Mouse (Mus musculus) mesoderm, embryonic 11.5 days (tissue): ENCODE data around the gene Mapk10.
"Not testable (repeated sequence)": the region's sequence is repeated elsewhere in the genome, so short reads cannot be mapped to it uniquely, and the experiment has no call there.

Experiments used
- DNase-seq: peaks from one replicate; pipeline ENCODE4 v3.0.0-alpha.2; 2012; ENCODE audit warnings: low read depth, low spot score

Mapk10 gene

GRCm38 (mm10) chr5:102974400-102974799 is 236.7 kb downstream of the Mapk10 start:
- no peak for DNase-seq

DNA sequence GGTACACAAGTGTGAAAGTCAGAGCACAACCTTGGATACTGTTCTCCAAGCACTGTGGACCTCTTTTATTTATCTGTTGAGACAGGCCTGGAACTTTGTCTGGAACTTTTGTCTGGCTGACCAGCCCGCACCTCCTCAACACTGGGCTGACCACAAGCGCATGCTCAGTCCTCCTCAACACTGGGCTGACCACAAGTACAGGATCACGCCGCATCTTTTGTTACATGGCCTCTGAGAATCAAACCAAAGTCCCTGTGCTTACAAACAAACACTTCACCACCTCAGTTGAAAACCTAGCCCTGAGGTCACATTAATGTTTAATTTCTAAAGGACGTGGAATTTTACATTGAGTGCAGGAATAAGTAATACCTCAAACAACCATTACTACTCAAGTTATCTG is 246.7 kb downstream of the Mapk10 start:
- DNase-seq: no peak

DNA sequence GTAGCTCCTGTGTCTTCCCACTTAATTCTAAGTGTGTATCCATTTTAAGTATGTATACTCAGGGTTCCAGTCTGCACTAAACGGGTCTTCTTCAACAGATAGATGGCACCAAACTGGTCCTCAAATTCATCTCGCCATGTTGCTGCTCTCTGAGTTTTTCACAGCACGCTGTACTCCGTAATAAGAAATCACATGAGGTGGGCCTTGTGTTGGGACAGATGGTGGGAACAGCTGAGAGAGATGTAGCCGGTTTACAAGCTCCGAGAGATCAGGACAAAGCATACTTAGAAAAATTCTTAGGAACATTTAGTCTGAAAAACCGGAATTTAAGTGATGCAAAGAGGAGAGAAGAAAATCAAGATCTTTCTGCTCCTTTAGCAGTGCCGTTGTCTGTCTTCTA is 257.7 kb downstream of the Mapk10 start:
- no peak for DNase-seq

DNA sequence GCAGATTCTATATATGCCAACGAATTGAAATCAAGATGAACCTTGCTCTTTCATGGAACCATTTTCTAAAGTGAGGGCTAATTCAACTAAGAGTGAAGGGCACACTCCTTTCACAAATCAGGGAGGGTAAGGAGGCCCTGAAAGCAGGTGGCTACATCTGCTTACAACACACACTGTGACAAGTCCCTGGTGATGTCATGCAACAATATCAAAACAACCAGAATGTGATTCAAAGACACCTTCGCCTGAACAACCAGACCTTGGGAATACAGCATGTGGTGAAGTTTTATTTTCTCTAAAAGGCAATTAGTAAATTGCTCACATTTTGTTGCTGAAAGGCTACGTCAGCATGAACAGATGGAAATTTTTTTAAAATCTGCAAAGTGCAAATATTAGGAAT is 258.2 kb downstream of the Mapk10 start:
- DNase-seq: no peak

DNA sequence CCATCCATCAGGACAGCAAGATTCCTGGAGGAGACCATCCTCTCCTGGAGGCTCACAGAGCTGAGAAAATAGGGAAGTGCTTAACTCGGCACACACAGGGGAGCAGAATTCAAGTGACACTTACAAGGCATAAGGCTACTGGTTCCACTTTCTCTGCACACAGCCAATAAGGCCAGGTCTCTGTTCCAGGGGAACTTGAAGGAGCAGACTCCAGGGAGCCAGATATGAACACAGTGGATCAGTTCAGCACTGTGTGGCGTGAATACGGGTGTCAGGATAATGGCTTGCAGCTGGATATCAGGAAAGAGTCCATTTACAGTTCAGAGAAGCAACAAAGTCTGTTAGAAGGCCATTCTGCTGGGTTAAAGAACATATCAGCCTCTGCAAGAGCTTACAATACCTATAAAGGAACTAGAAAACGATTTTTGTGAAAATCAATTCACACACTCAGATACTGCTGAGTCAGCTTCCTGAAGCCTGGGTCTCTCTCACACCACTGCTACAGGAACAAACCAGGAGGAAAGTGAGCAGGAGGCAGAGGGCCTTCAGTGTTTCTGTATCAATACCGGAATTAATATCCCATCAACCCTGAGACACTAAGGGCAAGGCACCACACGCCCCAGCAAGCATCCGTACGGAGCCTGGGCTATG is 263.9 kb downstream of the Mapk10 start:
- DNase-seq: no peak

DNA sequence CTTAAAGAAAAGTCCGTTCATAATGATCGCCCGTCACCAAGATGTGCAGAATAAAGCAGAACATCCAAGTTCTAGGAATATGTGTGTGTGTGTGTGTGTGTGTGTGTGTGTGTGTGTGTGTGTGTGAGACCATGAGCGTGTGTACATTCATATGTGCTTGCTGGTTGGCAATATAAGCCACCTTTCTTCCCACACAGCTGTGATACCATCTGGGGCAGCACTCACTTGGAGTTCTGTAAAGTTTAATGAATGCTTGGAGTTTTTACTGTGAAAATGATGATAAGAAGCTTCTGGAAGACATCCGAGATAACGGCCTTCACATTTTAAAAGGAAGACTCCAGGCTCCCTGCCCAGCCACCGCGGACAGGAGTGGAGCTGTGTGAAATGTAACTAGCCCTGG is 264.5 kb downstream of the Mapk10 start:
- no peak for DNase-seq

GRCm38 (mm10) chr5:102943864-102944630 is 267.1 kb downstream of the Mapk10 start:
- DNase-seq: not testable (repeated sequence)

GRCm38 (mm10) chr5:102930161-102930560 is 281.0 kb downstream of the Mapk10 start:
- no peak for DNase-seq

GRCm38 (mm10) chr5:102926786-102927185 is 284.3 kb downstream of the Mapk10 start:
- DNase-seq: no peak

- no peak for DNase-seq
Measured at GRCm38 (mm10) chr5:102920199-102920598, 290.9 kb downstream of the Mapk10 start.

DNA sequence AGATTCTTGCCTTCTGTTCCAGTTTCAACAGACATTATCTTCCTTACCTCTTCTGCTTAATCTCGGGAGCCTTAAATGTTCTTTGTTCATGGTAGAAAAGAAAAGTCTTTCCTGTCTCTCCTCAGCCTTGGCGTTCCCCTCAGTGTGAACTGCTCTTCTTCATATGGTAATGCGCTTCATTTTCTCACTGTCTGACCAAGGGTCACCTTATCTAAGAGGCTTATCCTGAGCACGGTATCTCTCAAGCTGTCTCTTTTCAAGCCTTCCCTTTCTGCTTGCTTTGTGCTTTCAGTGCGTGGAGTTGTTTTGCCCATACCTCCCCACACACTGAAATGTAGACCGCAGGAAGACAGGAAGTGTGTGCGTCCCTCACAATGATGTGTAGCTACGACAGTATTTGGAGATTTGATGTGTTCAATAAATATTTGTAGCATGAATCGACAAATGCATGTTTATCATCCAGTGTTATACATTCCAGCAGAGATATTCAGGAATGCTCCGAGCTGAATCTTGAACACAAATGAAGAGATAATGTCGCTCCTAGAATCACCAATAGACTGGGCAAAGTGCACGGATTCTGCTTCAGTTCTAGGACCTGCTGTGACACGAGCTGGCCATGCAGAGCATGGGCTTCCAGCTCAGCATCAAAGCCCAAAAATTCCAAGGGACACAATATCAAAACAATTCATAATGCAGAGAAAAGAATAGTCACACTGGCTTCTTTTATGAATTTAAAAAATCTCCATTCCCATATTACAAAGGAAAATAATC is 305.5 kb downstream of the Mapk10 start:
- no peak for DNase-seq

- no peak for DNase-seq
Measured at GRCm38 (mm10) chr5:102904066-102904465, 307.1 kb downstream of the Mapk10 start.

- DNase-seq: no peak
Measured at GRCm38 (mm10) chr5:102903487-102903886, 307.6 kb downstream of the Mapk10 start.

DNA sequence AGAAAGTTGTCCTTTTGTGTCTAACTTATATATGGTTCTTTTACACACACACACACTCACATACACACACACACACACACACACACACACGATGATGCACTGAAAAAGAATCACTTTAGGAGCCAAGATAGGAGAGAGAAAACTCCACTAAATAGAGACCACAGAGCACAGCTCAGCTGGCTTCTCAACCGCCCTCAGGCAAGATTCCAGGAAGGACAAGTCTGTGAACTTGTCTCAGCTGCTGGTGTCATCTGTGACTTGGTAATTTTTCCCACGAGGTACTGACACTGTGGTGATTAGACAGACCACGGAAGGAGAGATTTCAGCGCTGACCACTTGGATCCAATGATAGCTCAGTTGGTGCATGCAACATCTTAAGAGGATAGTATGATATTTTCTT is 310.0 kb downstream of the Mapk10 start:
- DNase-seq: no peak

DNA sequence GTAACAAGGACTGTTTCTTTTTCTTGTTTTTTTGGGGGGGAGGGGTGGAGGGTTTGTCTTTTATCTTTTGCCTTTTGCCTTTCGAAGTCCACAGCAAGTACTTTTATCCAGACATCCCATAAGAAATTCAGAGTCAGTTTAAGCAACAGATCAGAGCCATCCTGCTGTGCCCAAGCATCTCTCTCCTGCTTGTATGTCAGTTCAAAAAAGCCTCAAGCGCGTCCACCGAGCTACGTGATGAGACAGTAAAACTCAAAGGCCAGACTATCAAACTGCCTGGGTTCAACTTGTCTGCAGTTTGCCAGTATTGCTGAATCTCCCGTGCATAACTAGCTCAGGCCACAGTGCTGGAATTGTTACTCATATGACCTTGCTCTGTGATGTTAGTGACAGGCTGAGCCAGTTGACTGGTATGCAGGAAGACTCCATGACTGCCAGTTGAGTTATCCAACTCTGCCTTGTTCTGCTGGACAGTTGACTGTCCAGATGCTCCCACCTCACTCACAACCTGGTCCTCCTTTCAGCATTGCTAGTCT is 311.4 kb downstream of the Mapk10 start:
- DNase-seq: no peak

DNA sequence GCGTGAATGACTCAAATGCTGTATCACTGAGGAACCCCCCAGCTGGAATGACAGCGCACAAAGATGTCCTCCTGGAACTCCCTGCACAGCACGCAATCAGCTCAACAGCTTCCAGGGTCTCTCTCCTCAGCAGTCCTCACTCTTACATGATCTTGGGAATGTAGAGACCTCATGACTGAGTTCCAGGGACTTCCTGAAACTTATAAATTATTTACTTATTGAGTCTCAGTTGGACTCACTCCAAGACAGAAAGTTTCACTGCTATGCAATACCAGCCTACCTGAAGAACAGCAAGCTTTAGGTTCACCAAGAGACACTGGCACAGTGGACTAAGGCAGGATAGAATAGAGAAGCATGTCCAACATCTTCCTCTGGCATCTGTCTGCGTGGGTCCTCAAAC is 312.8 kb downstream of the Mapk10 start:
- DNase-seq: no peak

DNA sequence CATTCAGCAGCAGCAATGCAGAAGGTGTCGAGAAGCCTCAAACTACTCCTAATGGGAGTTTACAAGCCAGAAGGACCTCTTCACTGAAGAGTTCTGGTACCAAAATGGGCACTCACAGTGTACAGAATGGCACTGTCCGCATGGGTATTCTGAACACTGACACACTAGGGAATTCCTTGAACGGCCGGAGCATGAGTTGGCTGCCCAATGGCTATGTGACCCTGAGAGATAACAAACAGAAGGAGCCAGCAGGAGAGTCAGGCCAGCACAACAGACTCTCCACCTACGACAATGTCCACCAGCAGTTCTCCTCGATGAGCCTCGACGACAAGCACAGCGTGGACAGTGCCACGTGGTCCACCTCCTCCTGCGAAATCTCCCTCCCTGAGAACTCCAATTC is 318.9 kb downstream of the Mapk10 start:
- no peak for DNase-seq

DNA sequence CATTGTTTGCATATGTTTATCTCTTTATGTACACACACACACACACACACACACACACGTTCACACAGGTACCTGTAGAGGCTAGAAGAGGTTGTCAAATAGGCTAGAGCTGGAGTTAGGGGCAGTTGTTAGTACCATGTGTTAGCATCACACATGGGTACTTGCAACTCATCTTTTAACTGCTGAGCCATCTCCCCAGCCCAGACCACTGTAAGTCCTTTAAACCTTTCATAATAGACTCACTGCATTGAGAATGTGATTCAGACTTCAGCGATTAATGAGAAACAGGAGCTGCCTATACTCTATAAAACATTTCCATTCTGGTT is 322.0 kb downstream of the Mapk10 start:
- DNase-seq: no peak

DNA sequence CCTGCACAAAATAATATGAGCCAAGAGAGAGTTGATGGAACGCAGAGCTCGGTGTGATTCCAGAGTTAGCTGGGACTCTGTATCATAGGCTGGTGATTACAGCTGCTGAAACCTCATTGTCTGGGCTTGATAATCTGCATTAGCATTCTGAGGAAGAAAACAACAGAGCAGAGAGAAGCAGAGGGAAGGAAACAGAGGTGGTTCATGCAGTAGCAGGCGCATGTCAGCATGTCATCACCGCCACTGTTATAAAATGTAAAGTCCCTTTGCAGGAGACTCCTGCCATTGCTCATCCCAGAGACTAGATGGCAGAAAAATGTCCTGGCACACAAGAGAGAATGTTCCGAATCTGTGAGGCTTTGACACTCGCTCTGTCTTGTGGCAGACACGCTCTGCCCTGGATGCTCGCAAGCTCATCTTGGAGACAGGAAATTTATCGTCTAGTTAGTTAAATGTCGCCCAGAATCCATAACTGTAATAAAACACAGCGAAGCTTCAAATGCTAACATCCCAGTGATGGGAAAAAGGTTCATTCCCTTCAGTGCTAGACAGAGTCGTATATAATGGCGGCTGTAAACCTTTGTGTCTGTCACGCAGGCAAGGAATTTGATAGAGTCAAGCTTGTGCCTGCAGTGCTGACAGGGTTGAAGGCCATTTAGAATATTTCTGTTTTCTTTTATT is 322.5 kb downstream of the Mapk10 start:
- DNase-seq: no peak

DNA sequence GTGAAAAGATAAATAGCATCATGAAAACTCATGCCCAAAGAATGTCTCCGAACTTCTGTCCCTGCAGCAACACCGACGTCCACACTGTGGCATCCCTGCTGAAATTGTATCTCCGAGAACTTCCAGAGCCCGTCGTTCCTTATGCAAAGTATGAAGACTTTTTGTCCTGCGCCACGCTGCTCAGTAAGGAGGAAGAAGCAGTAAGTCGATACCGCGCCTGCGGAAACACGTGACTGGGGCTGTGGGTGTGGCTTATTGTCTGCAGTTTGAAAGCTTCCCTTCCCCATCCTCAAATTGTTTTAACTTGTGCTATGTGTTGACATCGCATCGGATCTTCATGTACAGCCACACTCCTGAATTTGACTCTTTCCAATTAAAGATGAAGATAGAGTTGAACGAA is 335.5 kb downstream of the Mapk10 start:
- DNase-seq: no peak

DNA sequence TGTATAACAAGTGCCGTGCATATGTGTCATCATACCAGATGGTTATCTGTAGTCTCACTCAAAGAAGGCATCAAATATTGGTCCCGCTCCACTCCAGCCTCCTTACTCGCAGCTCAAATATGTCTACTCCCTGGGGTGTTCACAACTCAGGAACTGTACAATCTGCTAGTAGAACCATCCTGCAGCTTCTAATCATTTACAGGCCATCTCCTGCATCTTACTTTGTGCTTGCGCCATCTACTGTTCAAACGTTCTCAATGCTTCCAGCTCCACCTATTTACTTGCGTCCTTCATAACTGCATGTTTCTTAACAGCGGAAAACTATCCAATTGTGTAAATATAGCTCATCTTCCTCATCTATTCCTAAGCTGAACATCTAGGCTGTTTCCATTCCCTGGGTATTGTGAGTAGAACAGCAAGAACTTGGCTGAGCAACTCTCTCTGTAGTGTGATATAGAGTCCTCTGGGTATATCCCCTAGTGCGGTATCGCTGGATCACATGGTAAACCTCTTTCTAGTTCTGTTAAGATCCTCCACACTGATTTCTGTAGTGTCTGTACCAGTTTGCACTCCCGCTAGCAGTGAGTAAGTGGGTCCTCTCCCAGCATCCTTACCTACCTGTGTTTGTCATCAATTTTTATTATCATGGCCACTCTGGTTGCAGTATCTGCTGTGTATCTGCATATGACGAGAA is 336.4 kb downstream of the Mapk10 start:
- peak; percentile 77 for DNase-seq
